Mouse (Mus musculus) central nervous system, embryonic 18 days (tissue): ENCODE data around the gene Gm13278. TPM values are rescaled to one million over a fixed set of nuclear protein-coding genes. Genes with fewer than 3 reads are reported as not detected.

Experiments used
- polyA plus RNA-seq: library from polyadenylated mRNA; depleted of rRNA; stranded (reverse); fragments of >200 nt; gene quantifications from 2 replicates; pipeline ENCODE4 v1.2.3, GENCODE M21; 2012; rRNA removed

Gene Gm13278
- polyA plus RNA-seq, 1 experiment = not detected

Other genes with a start within 250 kb of the Gm13278 start
- gene Ifna15, start 233.3 kb upstream of the Gm13278 start, polyA plus RNA-seq = not detected in 2 replicates
- gene Ifna14, start 219.8 kb upstream of the Gm13278 start, polyA plus RNA-seq = not detected in 2 replicates
- not detected in 2 replicates for gene Ifna9, start 199.2 kb upstream of the Gm13278 start, polyA plus RNA-seq
- gene Ifna12, start 188.2 kb upstream of the Gm13278 start, polyA plus RNA-seq = not detected in 2 replicates
- not detected in 2 replicates for gene C87499, start 157.1 kb upstream of the Gm13278 start, polyA plus RNA-seq
- not detected in 2 replicates for gene Ifna13, start 147.1 kb upstream of the Gm13278 start, polyA plus RNA-seq
- not detected in 2 replicates for gene Ifna16, start 114.6 kb upstream of the Gm13278 start, polyA plus RNA-seq
- gene Ifna2, start 107.6 kb upstream of the Gm13278 start, polyA plus RNA-seq = not detected in 2 replicates
- gene Ifnab, start 100.2 kb upstream of the Gm13278 start, polyA plus RNA-seq = not detected in 2 replicates
- 1.9 and 2.1 TPM in 2 replicates for gene Gm26566, start 69.7 kb upstream of the Gm13278 start, polyA plus RNA-seq
- gene Klhl9, start 69.1 kb upstream of the Gm13278 start, polyA plus RNA-seq = 48.0 and 49.2 TPM in 2 replicates
- gene Gm13271, start 36.7 kb upstream of the Gm13278 start, polyA plus RNA-seq = not detected in 2 replicates
- 0.04 TPM in 1 of 2 replicates, not detected in the other for gene Gm13283, start 31.4 kb upstream of the Gm13278 start, polyA plus RNA-seq
- gene Gm13290, start 17.7 kb upstream of the Gm13278 start, polyA plus RNA-seq = not detected in 2 replicates
- not detected in 2 replicates for gene Gm13289, start 14.6 kb upstream of the Gm13278 start, polyA plus RNA-seq
- gene Gm13272, start 11.7 kb upstream of the Gm13278 start, polyA plus RNA-seq = not detected in 2 replicates
- gene Ifnz, start 9.4 kb upstream of the Gm13278 start, polyA plus RNA-seq = not detected in 2 replicates
- not detected in 2 replicates for gene Gm13276, start 5.8 kb upstream of the Gm13278 start, polyA plus RNA-seq
- not detected in 2 replicates for gene Gm13277, start 2.9 kb upstream of the Gm13278 start, polyA plus RNA-seq
- not detected in 2 replicates for gene Gm13275, start 2.9 kb downstream of the Gm13278 start, polyA plus RNA-seq
- gene Gm13279, start 5.8 kb downstream of the Gm13278 start, polyA plus RNA-seq = not detected in 2 replicates
- gene Gm13285, start 8.1 kb downstream of the Gm13278 start, polyA plus RNA-seq = not detected in 2 replicates
- gene Gm13287, start 11.7 kb downstream of the Gm13278 start, polyA plus RNA-seq = not detected in 2 replicates
- gene Gm13288, start 14.0 kb downstream of the Gm13278 start, polyA plus RNA-seq = not detected in 2 replicates
- not detected in 2 replicates for gene Ifna7, start 24.7 kb downstream of the Gm13278 start, polyA plus RNA-seq
- gene Ifna11, start 28.4 kb downstream of the Gm13278 start, polyA plus RNA-seq = not detected in 2 replicates
- gene Ifna6, start 35.9 kb downstream of the Gm13278 start, polyA plus RNA-seq = not detected in 2 replicates
- gene Ifna5, start 44.0 kb downstream of the Gm13278 start, polyA plus RNA-seq = not detected in 2 replicates
- not detected in 2 replicates for gene Ifna4, start 50.3 kb downstream of the Gm13278 start, polyA plus RNA-seq
- gene Ifna1, start 58.5 kb downstream of the Gm13278 start, polyA plus RNA-seq = not detected in 2 replicates
- gene Ifne, start 88.7 kb downstream of the Gm13278 start, polyA plus RNA-seq = not detected in 2 replicates